Mouse (Mus musculus) ZHBTc4 (cell line): ENCODE measurements around the gene Rnf43.

Experiments used
- DNase-seq: peaks from one replicate; pipeline ENCODE4 v3.0.0-alpha.2; 2011; ENCODE audit warnings: low read depth, low spot score

Rnf43 gene

GRCm38 (mm10) chr11:87744964-87745363 lies 82.4 kb downstream of the Rnf43 start:
- DNase-seq, result no peak

- no peak for DNase-seq
Measured at GRCm38 (mm10) chr11:87745632-87746555, 83.4 kb downstream of the Rnf43 start.

GRCm38 (mm10) chr11:87747312-87747711 lies 84.8 kb downstream of the Rnf43 start:
- no peak for DNase-seq

GRCm38 (mm10) chr11:87747716-87748115 lies 85.2 kb downstream of the Rnf43 start:
- no peak for DNase-seq

GRCm38 (mm10) chr11:87748132-87749119 lies 85.9 kb downstream of the Rnf43 start:
- DNase-seq, result peak; percentile 84

GRCm38 (mm10) chr11:87749192-87750042 lies 86.9 kb downstream of the Rnf43 start:
- peak; percentile 73 for DNase-seq

- DNase-seq, result no peak
Measured at GRCm38 (mm10) chr11:87750043-87750421, 87.5 kb downstream of the Rnf43 start.

- DNase-seq, result no peak
Measured at GRCm38 (mm10) chr11:87750521-87750920, 88.0 kb downstream of the Rnf43 start.

GRCm38 (mm10) chr11:87751031-87751430 lies 88.5 kb downstream of the Rnf43 start:
- DNase-seq, result no peak

- DNase-seq, result no peak
Measured at GRCm38 (mm10) chr11:87751491-87751966, 89.0 kb downstream of the Rnf43 start.

- DNase-seq, result peak; percentile 52
Measured at GRCm38 (mm10) chr11:87752307-87752706, 89.8 kb downstream of the Rnf43 start.

- no peak for DNase-seq
Measured at GRCm38 (mm10) chr11:87753255-87753654, 90.7 kb downstream of the Rnf43 start.

GRCm38 (mm10) chr11:87753891-87754501 lies 91.5 kb downstream of the Rnf43 start:
- DNase-seq, result no peak

GRCm38 (mm10) chr11:87754603-87755002 lies 92.1 kb downstream of the Rnf43 start:
- no peak for DNase-seq

GRCm38 (mm10) chr11:87755360-87756017 lies 93.0 kb downstream of the Rnf43 start:
- DNase-seq, result no peak

- DNase-seq, result no peak
Measured at GRCm38 (mm10) chr11:87756251-87756820, 93.8 kb downstream of the Rnf43 start.

- DNase-seq, result no peak
Measured at GRCm38 (mm10) chr11:87757001-87757954, 94.8 kb downstream of the Rnf43 start.

- no peak for DNase-seq
Measured at GRCm38 (mm10) chr11:87758161-87758911, 95.8 kb downstream of the Rnf43 start.
